Mouse (Mus musculus) liver, postnatal 0 days (tissue): ENCODE measurements around the gene Slu7. TPM values are rescaled to one million over a fixed set of nuclear protein-coding genes. Genes with fewer than 3 reads are reported as not detected.

ENCODE experiments used
- ATAC-seq: fragments of 200-750 bp; cut with Nextera tagmentation; 2 replicates; pipeline ENCODE4 v1.8.0; 2017; ENCODE audit warnings: mild to moderate bottlenecking, moderate library complexity
- DNase-seq: peaks from one replicate; pipeline ENCODE4 v3.0.0-alpha.2; 2016
- H3K27ac ChIP-seq: fragments of 300-500 bp; sonication (generic); 2 replicates; pipeline ENCODE4 v1.5.1; 2014; ENCODE audit warnings: antibody characterized with exemption, moderate library complexity, mild to moderate bottlenecking, low read depth
- H3K27me3 ChIP-seq: fragments of 300-500 bp; sonication (generic); 2 replicates; pipeline ENCODE4 v1.6.1; 2014; ENCODE audit warnings: low read length, control low read depth, mixed read lengths; ENCODE audit not compliant: insufficient read depth
- H3K36me3 ChIP-seq: fragments of 300-500 bp; sonication (generic); replicated peaks from 2 replicates; pipeline ENCODE4 v1.6.1; 2014; ENCODE audit warnings: mild to moderate bottlenecking, control low read depth, low read length, moderate library complexity, mixed read lengths; ENCODE audit not compliant: insufficient read depth
- H3K4me1 ChIP-seq: fragments of 300-500 bp; sonication (generic); 2 replicates; pipeline ENCODE4 v1.6.1; 2014; ENCODE audit warnings: antibody characterized with exemption, mild to moderate bottlenecking, control low read depth; ENCODE audit not compliant: insufficient read depth
- H3K4me2 ChIP-seq: fragments of 300-500 bp; sonication (generic); 2 replicates; pipeline ENCODE4 v1.6.1; 2014; ENCODE audit warnings: low read depth, mild to moderate bottlenecking, low read length, moderate library complexity, mixed read lengths
- H3K4me3 ChIP-seq: fragments of 300-500 bp; sonication (generic); 2 replicates; pipeline ENCODE4 v1.5.1; 2014; ENCODE audit warnings: low read depth, low read length
- H3K9ac ChIP-seq: fragments of 300-500 bp; sonication (generic); replicated peaks from 2 replicates; pipeline ENCODE4 v1.6.1; 2014; ENCODE audit warnings: mild to moderate bottlenecking, moderate library complexity
- H3K9me3 ChIP-seq: fragments of 300-500 bp; sonication (generic); 2 replicates; pipeline ENCODE4 v1.6.1; 2016; ENCODE audit warnings: mild to moderate bottlenecking, control low read depth, low read length, mixed read lengths
- CTCF ChIP-seq: sonication (generic); IDR thresholded peaks from 2 replicates; pipeline ENCODE4 v1.5.1; 2016; ENCODE audit warnings: antibody characterized with exemption, low read depth
- EP300 ChIP-seq: IDR thresholded peaks from 2 replicates; pipeline ENCODE4 v1.6.1; 2016; ENCODE audit warnings: antibody characterized with exemption, low read depth, mild to moderate bottlenecking
- WGBS: fragments of 180-500 bp; shearing (Covaris S2); extraction: QIAGEN DNeasy Blood & Tissue Kit; methylation state at CpG from one replicate; pipeline ENCODE4 v1.1.7; 2014; ENCODE audit not compliant: insufficient replicate concordance; 5-methylcytosine and 5-hydroxymethylcytosine counted together
- polyA plus RNA-seq: library from polyadenylated mRNA; unstranded; fragments of >200 nt; fragmentation: Nextera tagmentation; extraction: Ambion mirVana; gene quantifications from 2 replicates; pipeline ENCODE4 v1.2.1, GENCODE M21; 2015

Gene Slu7
- polyA plus RNA-seq, 1 experiment from 2014 or later: 20.3 TPM

- DNase-seq (no peak), ATAC-seq (no peak)
- H3K4me2 ChIP-seq: no peak overlapping the region
These were observed 34.2 kb upstream of the Slu7 start for GRCm38 (mm10) chr11:43399297-43399696.

GRCm38 (mm10) chr11:43400131-43400530 lies 33.4 kb upstream of the Slu7 start:
- Histone ChIP-seq H3K9ac (no peak overlapping the region), H3K4me1 (no peaks in the 10 kb centered on the region), H3K36me3 (no peaks in the 10 kb centered on the region), H3K27me3 (no peaks in the 10 kb centered on the region), H3K27ac (no peak overlapping the region), H3K4me2 (no peak overlapping the region), H3K9me3 (no peaks in the 10 kb centered on the region), H3K4me3 (no peak overlapping the region)
- WGBS: 83% methylated on average over 1 of the region's 1 CpGs
- TF ChIP-seq EP300 (no peak), CTCF (no peak)
- DNase-seq (no peak), ATAC-seq (no peak)

More at GRCm38 (mm10) chr11:43399297-43399696, 34.2 kb upstream of the Slu7 start:
- H3K27me3 ChIP-seq: no peaks in the 10 kb centered on the region
- 49% methylated on average over 4 of the region's 4 CpGs for WGBS
- H3K36me3 ChIP-seq: no peaks in the 10 kb centered on the region
- TF ChIP-seq EP300 (no peak), CTCF (peak; percentile 43; the same call in 1 of the 2 replicates)
- no peak overlapping the region for H3K9ac ChIP-seq
- H3K4me3 ChIP-seq: no peak overlapping the region
- H3K4me1 ChIP-seq: no peaks in the 10 kb centered on the region
- no peak overlapping the region for H3K27ac ChIP-seq
- H3K9me3 ChIP-seq: no peaks in the 10 kb centered on the region

- no peaks in the 10 kb centered on the region for H3K27me3 ChIP-seq
- no peaks in the 10 kb centered on the region for H3K36me3 ChIP-seq
- 79% methylated on average over 15 of the region's 15 CpGs for WGBS
- DNase-seq: no peak
- H3K4me1 ChIP-seq: no peaks in the 10 kb centered on the region
- no peak overlapping the region for H3K4me3 ChIP-seq
- H3K4me2 ChIP-seq: no peak overlapping the region
- ATAC-seq: no peak
- no peak overlapping the region for H3K27ac ChIP-seq
- no peak for TF ChIP-seq EP300
- no peak for TF ChIP-seq CTCF
- H3K9me3 ChIP-seq: no peaks in the 10 kb centered on the region
- H3K9ac ChIP-seq: no peak overlapping the region
These were observed 29.3 kb upstream of the Slu7 start for GRCm38 (mm10) chr11:43404150-43404807.

- no peak overlapping the region for H3K4me2 ChIP-seq
- no peaks in the 10 kb centered on the region for H3K4me1 ChIP-seq
- no peaks in the 10 kb centered on the region for H3K9me3 ChIP-seq
- no peak overlapping the region for H3K27ac ChIP-seq
- no peak overlapping the region for H3K9ac ChIP-seq
- no peaks in the 10 kb centered on the region for H3K27me3 ChIP-seq
- TF ChIP-seq CTCF (no peak), EP300 (no peak)
- WGBS: 45% methylated on average over 2 of the region's 2 CpGs
- DNase-seq (no peak), ATAC-seq (no peak)
- no peak overlapping the region for H3K4me3 ChIP-seq
- H3K36me3 ChIP-seq: no peaks in the 10 kb centered on the region
These were observed 24.7 kb upstream of the Slu7 start for GRCm38 (mm10) chr11:43408888-43409287.

- TF ChIP-seq EP300: no peak
- TF ChIP-seq CTCF: no peak
- no peak overlapping the region for H3K27ac ChIP-seq
- H3K36me3 ChIP-seq: no peaks in the 10 kb centered on the region
- H3K4me2 ChIP-seq: no peak overlapping the region
- no peak for ATAC-seq
- no peak overlapping the region for H3K9ac ChIP-seq
- DNase-seq: no peak
- 70% methylated on average over 7 of the region's 7 CpGs for WGBS
- no peaks in the 10 kb centered on the region for H3K27me3 ChIP-seq
- no peaks in the 10 kb centered on the region for H3K9me3 ChIP-seq
- H3K4me3 ChIP-seq: no peak overlapping the region
- no peaks in the 10 kb centered on the region for H3K4me1 ChIP-seq
These were observed 23.3 kb upstream of the Slu7 start for GRCm38 (mm10) chr11:43410291-43410690.

GRCm38 (mm10) chr11:43411413-43411812 lies 22.1 kb upstream of the Slu7 start:
- Histone ChIP-seq H3K4me2 (no peak overlapping the region), H3K27ac (no peak overlapping the region), H3K27me3 (no peaks in the 10 kb centered on the region), H3K36me3 (no peaks in the 10 kb centered on the region), H3K9me3 (no peaks in the 10 kb centered on the region), H3K9ac (no peak overlapping the region), H3K4me3 (no peak overlapping the region), H3K4me1 (no peaks in the 10 kb centered on the region)
- ATAC-seq (peak; percentile 55; the same call in 1 of the 2 replicates), DNase-seq (peak; percentile 81)
- 0% methylated on average over 1 of the region's 1 CpGs for WGBS
- TF ChIP-seq CTCF (peak; percentile 94), EP300 (no peak)
